Mouse (Mus musculus): ENCODE measurements at regions not wholly inside any gene's neighbourhood (a gene's known extent, or its start where the extent isn't known, plus 50 kb on each side); places are given as distances from the start of the nearest gene placed in this dataset.
A peak's percentile ranks its signal among the peaks of the same experiment; 100 is the strongest.

DNA sequence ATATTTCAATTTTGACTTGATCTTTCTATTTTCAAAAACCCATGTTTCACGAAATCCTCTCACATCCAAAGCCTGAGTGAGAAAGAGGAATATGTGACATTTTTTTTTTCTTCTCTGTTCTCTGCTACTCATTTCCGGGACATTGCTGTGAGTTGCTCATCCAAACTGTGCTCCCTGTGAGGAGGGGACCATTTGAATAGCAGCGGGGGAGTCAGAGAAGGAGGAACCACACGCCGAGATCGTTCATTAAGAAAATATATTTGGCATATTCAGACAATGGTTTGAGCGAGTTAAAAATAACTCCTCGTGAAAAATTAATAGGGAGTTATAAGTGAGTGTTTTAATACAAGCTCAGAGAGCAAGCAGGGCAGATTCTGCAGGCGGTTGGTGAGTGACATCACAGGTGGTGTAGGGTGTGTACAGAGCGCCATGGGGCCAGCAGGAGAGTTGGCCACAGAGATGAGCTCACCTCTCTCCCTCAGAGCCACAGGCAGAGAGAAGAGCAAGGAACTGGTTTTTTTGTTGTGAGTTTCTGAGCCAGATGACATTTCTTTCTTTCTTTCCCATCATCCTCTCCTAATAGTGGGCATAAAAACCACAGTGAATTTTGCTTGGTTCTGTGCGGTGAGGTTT is 54.4 kb upstream of the Calcoco1 start:
- H3K9ac ChIP-seq (replicated peaks), result no peak overlapping the region
- H3K4me3 ChIP-seq (replicated peaks), result no peak overlapping the region
- 31% methylated on average over 11 of the region's 11 CpGs for WGBS
- H3K4me1 ChIP-seq, result peaks cover 10% of the 10 kb centered on the region
- no peak overlapping the region for H3K4me2 ChIP-seq
- no peaks in the 10 kb centered on the region for H3K36me3 ChIP-seq
- peak overlapping the region; percentile 71 for H3K27ac ChIP-seq (replicated peaks)
- no peaks in the 10 kb centered on the region for H3K9me3 ChIP-seq (replicated peaks)
- H3K27me3 ChIP-seq (replicated peaks), result no peaks in the 10 kb centered on the region
- peak; percentile 61; the same call in 1 of the 2 replicates for ATAC-seq (ENCODE audit: low FRiP score)

DNA sequence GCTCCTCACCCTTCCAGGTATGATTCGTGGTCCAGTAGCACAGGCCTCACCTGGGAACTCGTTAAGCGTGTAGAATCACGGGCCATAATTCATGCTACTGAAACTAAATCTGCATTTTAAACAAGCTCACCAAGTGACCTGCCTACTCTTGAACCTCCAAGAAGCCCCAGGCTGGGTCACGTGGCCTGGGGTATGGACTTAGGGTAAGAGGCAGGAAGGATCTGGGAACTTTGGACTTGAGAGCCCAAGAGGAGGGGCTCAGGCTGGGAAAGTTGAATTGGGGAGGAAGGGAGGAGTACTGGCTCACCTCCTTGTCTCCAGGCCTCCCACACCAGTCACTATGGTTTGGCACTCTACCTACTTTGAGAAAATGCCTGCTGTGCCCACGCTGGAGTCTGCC is 58.6 kb upstream of the Calcoco1 start:
- 84% methylated on average over 6 of the region's 6 CpGs for WGBS
- H3K9me3 ChIP-seq (replicated peaks), result no peaks in the 10 kb centered on the region
- ATAC-seq (ENCODE audit: low FRiP score), result no peak

DNA sequence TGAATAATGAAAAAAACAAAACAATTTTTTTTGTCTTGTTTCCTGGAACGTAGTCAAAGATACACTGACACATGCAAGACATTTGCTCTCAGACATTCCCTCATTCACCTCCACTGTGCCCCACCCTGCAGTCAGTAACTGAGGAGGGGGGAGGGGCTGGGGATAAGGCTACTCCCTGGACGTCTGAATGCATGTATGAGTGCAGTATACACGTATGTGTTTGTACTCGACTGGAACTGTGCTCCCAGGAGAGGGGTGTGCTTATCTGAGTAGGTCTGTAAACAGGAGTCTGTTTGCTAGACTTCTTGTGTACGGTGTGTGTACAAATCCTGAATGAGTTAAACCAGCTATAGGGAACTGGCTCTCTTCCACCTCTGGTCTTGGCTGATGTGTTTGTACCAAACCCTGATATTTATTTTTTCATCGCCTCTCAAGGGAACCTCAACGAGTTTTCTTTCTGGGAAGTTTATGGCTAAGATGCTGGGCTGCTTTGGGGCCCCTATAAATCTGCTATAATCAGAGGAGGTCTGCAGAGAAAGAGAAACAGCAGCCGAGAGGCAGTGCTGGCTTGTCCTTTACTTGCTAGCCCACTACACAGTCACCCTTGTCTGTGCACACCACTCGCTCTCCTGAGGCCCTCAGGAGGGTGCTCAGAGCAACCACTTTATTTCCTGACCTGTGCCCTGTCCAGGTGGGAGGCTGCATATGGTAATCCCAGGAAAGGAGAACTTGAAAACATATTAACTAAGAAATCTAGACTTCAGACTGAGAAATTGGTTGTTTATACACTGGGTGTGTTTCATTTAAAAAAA is 61.2 kb upstream of the Calcoco1 start:
- no peaks in the 10 kb centered on the region for H3K9me3 ChIP-seq (replicated peaks)
- H3K4me2 ChIP-seq, result no peak overlapping the region
- H3K27me3 ChIP-seq (replicated peaks), result no peaks in the 10 kb centered on the region
- H3K4me3 ChIP-seq (replicated peaks), result no peak overlapping the region
- H3K9ac ChIP-seq (replicated peaks), result no peak overlapping the region
- peak overlapping the region; percentile 63 for H3K27ac ChIP-seq (replicated peaks)
- H3K4me1 ChIP-seq, result peaks cover 24% of the 10 kb centered on the region
- 33% methylated on average over 9 of the region's 9 CpGs for WGBS
- ATAC-seq (ENCODE audit: low FRiP score), result peak; percentile 49; the same call in 1 of the 2 replicates
- H3K36me3 ChIP-seq, result no peaks in the 10 kb centered on the region

More for the DNA sequence above, 58.6 kb upstream of the Calcoco1 start:
- Histone ChIP-seq H3K36me3 (no peaks in the 10 kb centered on the region), H3K4me3 (replicated peaks) (no peak overlapping the region), H3K27ac (replicated peaks) (no peak overlapping the region), H3K4me1 (peaks cover 28% of the 10 kb centered on the region), H3K4me2 (no peak overlapping the region), H3K9ac (replicated peaks) (no peak overlapping the region), H3K27me3 (replicated peaks) (no peaks in the 10 kb centered on the region)

- Histone ChIP-seq H3K27ac (replicated peaks) (no peak overlapping the region), H3K4me3 (replicated peaks) (no peak overlapping the region), H3K4me2 (no peak overlapping the region), H3K27me3 (replicated peaks) (no peaks in the 10 kb centered on the region), H3K4me1 (peaks cover 43% of the 10 kb centered on the region), H3K9me3 (replicated peaks) (no peaks in the 10 kb centered on the region), H3K9ac (replicated peaks) (no peak overlapping the region), H3K36me3 (no peaks in the 10 kb centered on the region)
- 36% methylated on average over 10 of the region's 10 CpGs for WGBS
- ATAC-seq (ENCODE audit: low FRiP score), result no peak
These were observed 63.3 kb upstream of the Calcoco1 start for GRCm38 (mm10) chr15:102785055-102785820.

GRCm38 (mm10) chr15:102788846-102789518 is 67.0 kb upstream of the Calcoco1 start:
- Histone ChIP-seq H3K4me2 (peak overlapping the region; percentile 49), H3K9me3 (replicated peaks) (no peaks in the 10 kb centered on the region), H3K4me3 (replicated peaks) (peak overlapping the region; percentile 13; the same call in 1 of the 2 replicates), H3K27ac (replicated peaks) (peak overlapping the region; percentile 93), H3K36me3 (no peaks in the 10 kb centered on the region), H3K27me3 (replicated peaks) (no peaks in the 10 kb centered on the region), H3K4me1 (peaks cover 41% of the 10 kb centered on the region), H3K9ac (replicated peaks) (peak overlapping the region; percentile 4; the same call in 1 of the 2 replicates)
- WGBS, result 18% methylated on average over 7 of the region's 7 CpGs
- peak; percentile 96 for ATAC-seq (ENCODE audit: low FRiP score)

DNA sequence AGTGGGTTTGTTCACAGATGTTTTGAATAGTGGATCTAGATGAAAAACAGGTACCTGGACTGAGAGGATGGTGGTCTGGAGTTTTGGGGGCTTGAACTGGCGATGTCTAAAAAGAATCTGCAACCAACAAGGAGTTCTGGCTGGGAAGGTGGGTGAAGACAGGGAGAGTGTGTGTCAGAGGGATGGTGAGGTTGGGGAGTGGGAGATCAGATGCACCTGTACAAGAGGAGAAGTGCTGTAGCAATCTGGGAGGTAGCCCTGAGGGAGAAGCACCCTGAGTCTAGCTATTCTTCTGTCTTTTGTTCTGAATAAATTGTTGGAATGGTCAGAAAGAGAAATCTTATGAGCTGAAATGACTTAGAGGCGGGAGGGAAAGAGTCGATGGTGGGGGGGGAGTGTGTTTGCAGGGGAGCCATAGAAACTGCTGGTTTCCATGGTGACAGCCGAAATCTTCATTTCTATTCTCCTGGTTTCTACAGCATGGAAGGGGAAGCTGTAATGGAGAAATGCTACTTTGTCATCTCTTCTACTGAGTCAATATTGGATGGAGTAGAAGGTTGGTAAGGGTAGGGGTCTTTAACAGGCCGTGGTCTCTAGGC is 75.1 kb upstream of the Calcoco1 start:
- peaks cover 10% of the 10 kb centered on the region for H3K4me1 ChIP-seq
- ATAC-seq (ENCODE audit: low FRiP score), result peak; percentile 73; the same call in 1 of the 2 replicates

DNA sequence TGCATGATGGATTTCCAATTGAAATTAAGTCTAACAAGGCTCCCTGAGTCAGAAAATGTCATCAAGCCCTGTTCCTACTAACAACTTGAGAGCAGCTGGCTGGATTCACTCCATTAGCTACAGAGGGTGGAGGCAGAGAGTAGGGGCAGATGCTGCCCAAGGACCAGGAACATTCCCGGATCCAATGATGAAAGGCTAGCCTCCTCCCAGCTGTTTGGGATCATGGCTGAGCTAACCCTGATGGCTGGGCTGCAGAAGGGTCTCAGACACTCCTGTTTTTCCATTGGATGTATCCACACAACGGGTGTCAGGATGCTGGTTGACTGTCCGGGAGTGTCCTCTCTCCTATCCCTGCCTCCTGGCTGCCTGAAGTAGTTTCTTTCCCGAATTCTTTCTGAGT is 78.1 kb upstream of the Calcoco1 start:
- Histone ChIP-seq H3K27ac (replicated peaks) (no peak overlapping the region), H3K4me3 (replicated peaks) (no peak overlapping the region), H3K36me3 (no peaks in the 10 kb centered on the region), H3K9me3 (replicated peaks) (no peaks in the 10 kb centered on the region), H3K4me1 (peaks cover 10% of the 10 kb centered on the region), H3K27me3 (replicated peaks) (no peaks in the 10 kb centered on the region), H3K9ac (replicated peaks) (no peak overlapping the region), H3K4me2 (no peak overlapping the region)
- 70% methylated on average over 4 of the region's 4 CpGs for WGBS
- ATAC-seq (ENCODE audit: low FRiP score), result no peak

More for the DNA sequence above, 75.1 kb upstream of the Calcoco1 start:
- whole genome bisulfite sequencing, result 46% methylated on average over 5 of the region's 5 CpGs
- Histone ChIP-seq H3K36me3 (no peaks in the 10 kb centered on the region), H3K4me2 (peak overlapping the region; percentile 17; the same call in 1 of the 2 replicates), H3K9me3 (replicated peaks) (no peaks in the 10 kb centered on the region), H3K27ac (replicated peaks) (peak overlapping the region; percentile 79), H3K4me3 (replicated peaks) (no peak overlapping the region), H3K27me3 (replicated peaks) (no peaks in the 10 kb centered on the region), H3K9ac (replicated peaks) (no peak overlapping the region)

DNA sequence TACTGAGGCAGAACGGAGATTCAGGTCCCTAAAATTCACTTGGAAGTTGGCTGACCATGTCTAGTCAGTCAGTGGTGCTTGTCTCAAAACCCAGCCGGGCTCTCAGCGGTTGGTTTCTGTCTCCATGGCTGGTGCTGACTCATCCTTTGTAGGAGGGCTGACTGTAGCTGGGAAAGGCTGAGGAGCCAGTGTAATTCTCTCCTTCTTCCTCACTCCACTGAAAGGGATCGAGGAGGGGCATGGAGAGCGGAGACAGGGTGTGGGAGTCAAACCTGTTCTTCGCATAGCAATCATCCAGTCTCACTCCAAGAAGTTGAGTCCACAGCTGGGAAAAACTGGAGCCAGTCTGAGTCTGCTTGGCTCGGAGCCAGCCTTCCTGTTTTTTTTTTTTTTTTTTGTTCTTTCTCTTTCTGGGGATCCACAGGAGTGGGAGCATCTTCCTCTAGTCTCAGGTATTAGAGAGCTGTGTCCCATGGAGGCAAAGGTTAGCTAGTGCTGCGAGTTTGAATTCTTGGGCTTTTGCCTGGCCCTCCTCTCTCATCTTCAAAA is 80.4 kb upstream of the Calcoco1 start:
- Histone ChIP-seq H3K4me3 (replicated peaks) (no peak overlapping the region), H3K4me2 (no peak overlapping the region), H3K9me3 (replicated peaks) (no peaks in the 10 kb centered on the region), H3K27me3 (replicated peaks) (no peaks in the 10 kb centered on the region), H3K9ac (replicated peaks) (no peak overlapping the region), H3K36me3 (no peaks in the 10 kb centered on the region), H3K27ac (replicated peaks) (no peak overlapping the region), H3K4me1 (peaks cover 15% of the 10 kb centered on the region)
- 66% methylated on average over 8 of the region's 8 CpGs for WGBS
- no peak for ATAC-seq (ENCODE audit: low FRiP score)

GRCm38 (mm10) chr15:102807353-102807752 is 85.4 kb upstream of the Calcoco1 start:
- Histone ChIP-seq H3K4me3 (replicated peaks) (no peak overlapping the region), H3K4me2 (peak overlapping the region; percentile 5; the same call in 1 of the 2 replicates), H3K27me3 (replicated peaks) (no peaks in the 10 kb centered on the region), H3K4me1 (0 out of 2 replicates have a peak, but pooled peaks cover 11% of the 10 kb centered on the region), H3K9me3 (replicated peaks) (no peaks in the 10 kb centered on the region), H3K9ac (replicated peaks) (no peak overlapping the region), H3K36me3 (no peaks in the 10 kb centered on the region), H3K27ac (replicated peaks) (peak overlapping the region; percentile 71)
- 27% methylated on average over 3 of the region's 3 CpGs for whole genome bisulfite sequencing
- ATAC-seq (ENCODE audit: low FRiP score), result peak; percentile 68; the same call in 1 of the 2 replicates

- Histone ChIP-seq H3K4me1 (peaks cover 8% of the 10 kb centered on the region; the same call in 1 of the 2 replicates), H3K9me3 (replicated peaks) (no peaks in the 10 kb centered on the region), H3K36me3 (no peaks in the 10 kb centered on the region), H3K27ac (replicated peaks) (no peak overlapping the region), H3K4me2 (no peak overlapping the region), H3K4me3 (replicated peaks) (no peak overlapping the region), H3K27me3 (replicated peaks) (no peaks in the 10 kb centered on the region), H3K9ac (replicated peaks) (no peak overlapping the region)
- WGBS, result 74% methylated on average over 12 of the region's 12 CpGs
- ATAC-seq (ENCODE audit: low FRiP score), result no peak
These were observed 97.2 kb upstream of the Calcoco1 start for GRCm38 (mm10) chr15:102819181-102819580.
